Mouse (Mus musculus) spleen, adult 2 months (tissue): ENCODE data around the gene Aurka. TPM values are rescaled to one million over a fixed set of nuclear protein-coding genes. Genes with fewer than 3 reads are reported as not detected.

Source experiments
- DNase-seq, 2 experiments: peaks; one replicate each; pipeline versions ENCODE4 v3.0.0 to v3.0.0-alpha.2; 2012 to 2021; ENCODE audit warnings: low spot score in 2 of 2, low read depth in 1 of 2
- H3K27ac ChIP-seq: fragments of 200-500 bp; 2 replicates; pipeline ENCODE4 v1.5.1; 2012; ENCODE audit warnings: low read length, inconsistent platforms; ENCODE audit not compliant: insufficient read depth
- H3K27me3 ChIP-seq: fragments of 200-500 bp; 2 replicates; pipeline ENCODE4 v1.6.1; 2012; ENCODE audit warnings: mild to moderate bottlenecking, moderate library complexity, low read length, inconsistent platforms; ENCODE audit not compliant: control insufficient read depth, insufficient read depth
- H3K36me3 ChIP-seq: fragments of 200-500 bp; 2 replicates; pipeline ENCODE4 v1.6.1; 2012; ENCODE audit warnings: mild to moderate bottlenecking, low read length, inconsistent platforms; ENCODE audit not compliant: control insufficient read depth, insufficient read depth
- H3K4me1 ChIP-seq: fragments of 200-500 bp; 2 replicates; pipeline ENCODE4 v1.6.1; 2011; ENCODE audit warnings: inconsistent platforms; ENCODE audit not compliant: control insufficient read depth, insufficient read depth, insufficient read length
- H3K4me3 ChIP-seq: fragments of 200-500 bp; 2 replicates; pipeline ENCODE4 v1.5.1; 2011; ENCODE audit warnings: mild to moderate bottlenecking, inconsistent platforms; ENCODE audit not compliant: insufficient read depth, insufficient read length; ENCODE audit errors: extremely low read depth
- CTCF ChIP-seq: fragments of 200-500 bp; IDR thresholded peaks from 2 replicates; pipeline ENCODE4 v1.5.1; 2011; ENCODE audit warnings: mild to moderate bottlenecking, inconsistent platforms; ENCODE audit not compliant: insufficient read depth, insufficient read length, insufficient replicate concordance; ENCODE audit errors: extremely low read depth
- POLR2A ChIP-seq: fragments of 200-500 bp; IDR thresholded peaks from 2 replicates; pipeline ENCODE4 v1.6.1; 2011; ENCODE audit warnings: low read depth, low read length, inconsistent platforms
- WGBS: fragments of 180-500 bp; shearing (Covaris S2); methylation state at CpG from one replicate; pipeline ENCODE4 v1.1.7; 2018; 5-methylcytosine and 5-hydroxymethylcytosine counted together
- polyA plus RNA-seq: library from polyadenylated mRNA; depleted of rRNA; stranded (reverse); fragments of >200 nt; gene quantifications from 2 replicates; pipeline ENCODE4 v1.2.3, GENCODE M21; 2012

The Aurka gene
- polyA plus RNA-seq, 1 experiment, result 8.1 TPM

GRCm38 (mm10) chr2:172348297-172348950 is 21.9 kb downstream of the Aurka start:
- TF ChIP-seq POLR2A (no peak), CTCF (no peak)
- H3K4me1 ChIP-seq, result peaks cover 5% of the 10 kb centered on the region; the same call in 1 of the 2 replicates
- no peak for DNase-seq
- no peak overlapping the region for H3K4me3 ChIP-seq
- H3K36me3 ChIP-seq, result peaks cover 5% of the 10 kb centered on the region
- no peaks in the 10 kb centered on the region for H3K27me3 ChIP-seq
- whole genome bisulfite sequencing, result 72% methylated on average over 3 of the region's 3 CpGs
- no peak overlapping the region for H3K27ac ChIP-seq

DNA sequence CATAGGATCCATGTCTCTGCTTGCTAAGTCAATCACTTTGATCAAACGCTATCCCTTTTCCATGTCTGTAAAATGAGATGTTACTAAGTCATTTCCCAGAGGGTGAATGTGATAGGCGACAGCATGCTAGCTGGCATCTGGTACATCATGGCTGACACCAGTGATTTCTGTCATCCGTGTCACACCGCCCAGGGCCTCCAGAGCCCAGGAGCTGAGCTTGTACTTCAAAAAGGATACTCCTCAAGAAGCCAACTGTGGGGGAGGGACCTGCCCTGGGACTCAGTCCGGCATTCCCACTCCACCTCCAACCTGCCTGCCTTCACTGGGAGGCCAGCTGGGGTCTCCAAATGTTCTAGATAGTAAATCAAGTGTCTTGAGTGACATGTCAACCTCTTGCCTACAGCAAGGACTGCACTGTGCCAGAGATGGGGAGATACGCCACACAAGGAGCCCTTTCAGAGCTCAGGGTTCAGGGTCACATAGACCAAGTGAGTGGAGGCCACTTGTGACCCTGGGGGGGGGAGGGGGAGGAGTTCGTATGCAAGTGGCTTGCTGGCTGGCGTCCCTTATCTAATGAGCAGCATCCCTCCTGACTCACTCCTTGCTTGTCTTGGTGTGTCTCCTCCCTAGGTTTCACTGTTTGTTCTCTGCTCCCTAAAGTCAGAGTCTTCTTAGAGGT is 23.3 kb downstream of the Aurka start:
- no peaks in the 10 kb centered on the region for H3K36me3 ChIP-seq
- no peaks in the 10 kb centered on the region for H3K27me3 ChIP-seq
- no peak for TF ChIP-seq CTCF
- TF ChIP-seq POLR2A, result no peak
- no peak for DNase-seq
- WGBS, result 86% methylated on average over 8 of the region's 8 CpGs
- peaks cover 5% of the 10 kb centered on the region; the same call in 1 of the 2 replicates for H3K4me1 ChIP-seq
- no peak overlapping the region; the same call in 1 of the 2 replicates for H3K27ac ChIP-seq
- 0 out of 2 replicates have a peak overlapping the region, but pooled peaks have one; percentile 76 for H3K4me3 ChIP-seq

DNA sequence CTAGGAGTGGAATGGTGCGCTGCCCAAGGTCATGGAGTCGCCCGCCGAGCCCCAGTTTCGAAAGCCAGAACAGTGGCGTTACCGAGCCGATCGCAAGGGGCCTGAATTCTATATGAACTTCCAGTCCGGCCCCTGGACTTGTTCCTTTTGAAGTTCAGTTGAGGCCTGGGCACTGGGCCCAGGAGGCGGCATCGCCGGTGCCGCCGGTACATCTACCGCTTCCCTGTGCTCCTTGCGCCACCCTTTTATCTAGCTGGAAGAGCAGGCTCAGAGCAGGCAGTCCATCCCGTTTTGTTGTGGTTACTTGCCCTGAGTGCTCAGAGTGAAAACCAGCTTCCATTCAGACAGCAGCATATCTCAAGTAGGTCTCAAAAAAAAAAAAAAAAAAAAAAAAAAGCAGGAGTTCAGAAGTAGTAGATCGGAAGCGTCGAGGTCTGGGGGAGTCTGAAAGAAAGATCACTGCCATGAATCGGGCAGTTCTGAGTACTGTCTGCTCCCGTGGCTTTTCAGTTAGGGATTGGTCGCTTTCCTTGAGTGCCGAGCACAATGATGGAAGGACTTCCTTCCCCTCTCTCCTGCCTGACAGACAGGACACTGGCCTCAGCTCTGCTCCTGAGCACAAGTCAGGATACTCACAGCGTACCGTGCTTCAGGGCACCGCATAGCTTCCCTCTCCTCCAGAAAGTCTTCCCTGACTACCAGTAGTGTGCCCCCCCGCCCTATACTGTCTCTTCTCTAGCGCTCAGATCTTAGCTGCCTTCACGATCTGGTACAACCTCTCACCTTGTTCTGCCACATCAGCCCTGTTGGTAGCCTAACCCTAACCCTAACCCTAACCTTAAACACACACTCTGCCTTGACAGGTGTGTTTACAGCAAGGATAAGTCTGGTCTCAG is 24.1 kb downstream of the Aurka start:
- 19% methylated on average over 31 of the region's 31 CpGs for WGBS
- Histone ChIP-seq H3K4me1 (peaks cover 5% of the 10 kb centered on the region; the same call in 1 of the 2 replicates), H3K27ac (peak overlapping the region; percentile 42; the same call in 1 of the 2 replicates), H3K27me3 (no peaks in the 10 kb centered on the region), H3K4me3 (peak overlapping the region; percentile 76), H3K36me3 (no peaks in the 10 kb centered on the region)
- no peak for DNase-seq
- TF ChIP-seq POLR2A, result no peak
- TF ChIP-seq CTCF, result no peak

- WGBS, result under 1% methylated on average over 35 of the region's 35 CpGs
- no peak for TF ChIP-seq CTCF
- peak; percentile 17; the same call in 1 of the 2 replicates for TF ChIP-seq POLR2A
- Histone ChIP-seq H3K4me1 (peaks cover 5% of the 10 kb centered on the region; the same call in 1 of the 2 replicates), H3K27me3 (no peaks in the 10 kb centered on the region), H3K36me3 (no peaks in the 10 kb centered on the region), H3K27ac (peak within 1 kb of the TSS; percentile 42; the same call in 1 of the 2 replicates), H3K4me3 (peak within 1 kb of the TSS; percentile 76)
- DNase-seq, result peak; percentile 94 to 95
Measured at GRCm38 (mm10) chr2:172345258-172345738, 25.0 kb downstream of the Aurka start, which contains the start of gene Fam210b. TSS of gene Fam210b (plus strand) at chr2:172345565.

DNA sequence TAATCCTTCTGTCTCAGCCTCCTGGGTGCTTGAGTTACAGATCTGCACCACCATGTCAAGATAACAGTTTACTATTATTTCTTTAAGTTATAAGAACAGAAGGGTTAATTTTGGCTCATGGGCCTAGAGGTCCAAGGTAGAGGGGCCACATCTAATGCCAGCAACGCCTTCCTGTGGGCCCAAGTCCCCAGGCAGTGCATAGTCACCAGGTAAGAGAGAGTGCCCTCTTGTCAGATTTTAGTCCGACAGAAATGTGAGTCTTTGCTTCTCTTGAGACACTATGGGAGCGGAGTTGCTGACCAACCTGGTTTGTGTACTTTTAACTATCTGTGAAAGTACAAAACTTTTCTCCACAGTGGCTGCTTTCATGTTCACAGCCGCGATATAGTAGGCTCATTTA is 25.7 kb downstream of the Aurka start:
- Histone ChIP-seq H3K27ac (no peak overlapping the region), H3K4me3 (no peak overlapping the region)
- WGBS, result 34% methylated on average over 5 of the region's 5 CpGs

GRCm38 (mm10) chr2:172343751-172344150 is 26.6 kb downstream of the Aurka start:
- H3K27ac ChIP-seq, result no peak overlapping the region
- H3K4me1 ChIP-seq, result peaks cover 5% of the 10 kb centered on the region; the same call in 1 of the 2 replicates
- no peaks in the 10 kb centered on the region for H3K36me3 ChIP-seq
- H3K4me3 ChIP-seq, result no peak overlapping the region
- no peaks in the 10 kb centered on the region for H3K27me3 ChIP-seq
- no peak for DNase-seq
- TF ChIP-seq POLR2A, result no peak
- no peak for TF ChIP-seq CTCF
- 82% methylated on average over 7 of the region's 7 CpGs for WGBS

More for the DNA sequence above, 25.7 kb downstream of the Aurka start:
- no peaks in the 10 kb centered on the region for H3K27me3 ChIP-seq
- H3K4me1 ChIP-seq, result peaks cover 5% of the 10 kb centered on the region; the same call in 1 of the 2 replicates
- TF ChIP-seq POLR2A, result no peak
- DNase-seq, result no peak
- H3K36me3 ChIP-seq, result no peaks in the 10 kb centered on the region
